Mouse (Mus musculus) forebrain, embryonic 10.5 days (tissue): ENCODE results near the gene Cxcl9. TPM values are rescaled to one million over a fixed set of nuclear protein-coding genes. Genes with fewer than 3 reads are reported as not detected.
A peak's percentile ranks its signal among the peaks of the same experiment; 100 is the strongest.

Source experiments
- DNase-seq: peaks from one replicate; pipeline ENCODE4 v3.0.0-alpha.2; 2017; ENCODE audit warnings: low spot score; ENCODE audit errors: extremely low spot score
- H3K27ac ChIP-seq: fragments of 300-500 bp; sonication (generic); 2 replicates; pipeline ENCODE4 v1.5.1; 2016; ENCODE audit warnings: mild to moderate bottlenecking
- H3K27me3 ChIP-seq: fragments of 300-500 bp; sonication (generic); 2 replicates; pipeline ENCODE4 v1.6.1; 2016; ENCODE audit warnings: mild to moderate bottlenecking; ENCODE audit not compliant: poor library complexity, severe bottlenecking
- H3K36me3 ChIP-seq: fragments of 300-500 bp; sonication (generic); replicated peaks from 2 replicates; pipeline ENCODE4 v1.6.1; 2016; ENCODE audit warnings: mild to moderate bottlenecking, moderate library complexity
- H3K4me1 ChIP-seq: fragments of 300-500 bp; sonication (generic); 2 replicates; pipeline ENCODE4 v1.6.1; 2016
- H3K4me3 ChIP-seq: fragments of 300-500 bp; sonication (generic); 2 replicates; pipeline ENCODE4 v1.5.1; 2016; ENCODE audit warnings: mild to moderate bottlenecking, moderate library complexity
- H3K9me3 ChIP-seq: fragments of 300-500 bp; sonication (generic); 2 replicates; pipeline ENCODE4 v1.6.1; 2016; ENCODE audit warnings: mild to moderate bottlenecking, moderate library complexity
- WGBS: fragments of 180-500 bp; shearing (Covaris S2); methylation state at CpG from one replicate; pipeline ENCODE4 v1.1.7; 2016; 5-methylcytosine and 5-hydroxymethylcytosine counted together
- polyA plus RNA-seq: library from polyadenylated mRNA; unstranded; fragments of >200 nt; fragmentation: Nextera tagmentation; extraction: Ambion mirVana; gene quantifications from 2 replicates; pipeline ENCODE4 v1.2.1, GENCODE M21; 2016

Cxcl9 gene
- polyA plus RNA-seq, 1 experiment from 2014 or later: not detected

DNA sequence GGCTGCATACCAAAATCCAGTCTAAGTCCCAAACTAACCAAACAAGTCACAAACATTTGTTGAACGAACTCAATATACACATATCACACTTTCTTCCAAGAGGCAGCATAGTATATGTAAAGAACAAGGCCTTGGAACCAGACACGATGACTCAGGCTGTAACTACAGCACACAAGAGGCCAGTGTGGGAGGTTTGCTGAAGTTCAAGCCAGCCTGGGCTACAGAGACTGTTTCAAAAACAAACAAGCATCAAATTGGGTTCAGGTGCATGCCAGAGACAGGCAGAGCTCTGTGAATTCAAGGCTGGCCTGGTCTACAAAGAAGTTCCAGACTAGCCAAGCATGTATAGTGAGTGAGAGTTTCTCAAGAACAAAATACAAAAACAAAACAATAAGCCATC is 33.4 kb downstream of the Cxcl9 start:
- peaks cover 98% of the 10 kb centered on the region for H3K36me3 ChIP-seq
- no peaks in the 10 kb centered on the region for H3K4me1 ChIP-seq

DNA sequence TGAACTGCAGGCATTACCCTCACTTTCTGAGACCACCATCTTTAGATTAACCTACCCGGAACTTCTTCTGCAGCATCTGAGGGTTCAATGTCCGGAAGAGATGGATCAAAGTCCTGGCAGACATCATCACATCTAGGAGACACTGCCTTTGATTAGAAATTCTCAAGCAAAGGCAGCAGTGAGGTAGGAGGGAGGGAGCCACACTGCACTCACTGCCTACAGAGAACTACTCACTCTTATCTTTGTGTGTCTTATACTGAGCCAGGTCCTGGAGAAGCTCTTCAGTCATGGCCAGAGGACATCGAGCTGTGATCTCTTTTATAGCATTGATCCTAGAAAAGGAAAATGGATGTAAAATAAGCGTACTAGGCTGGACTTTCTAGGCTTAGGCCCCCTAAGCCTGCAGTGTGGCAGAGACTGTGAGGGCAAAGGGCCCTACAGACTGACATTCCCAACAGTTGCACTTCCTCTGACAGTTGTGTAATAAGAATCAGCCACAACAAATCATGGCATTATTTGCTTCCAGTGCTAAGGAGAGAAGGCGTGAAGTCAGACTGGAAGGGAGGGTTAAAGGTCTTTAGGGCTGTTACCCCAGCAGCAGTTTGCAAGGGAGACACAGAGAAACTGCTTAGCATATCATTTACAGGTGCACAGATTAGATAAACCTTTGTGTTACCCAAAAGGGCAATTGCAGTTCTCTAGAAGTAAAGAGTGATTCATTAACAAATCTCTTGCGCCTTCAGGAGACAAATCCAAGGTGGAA is 36.0 kb downstream of the Cxcl9 start:
- Histone ChIP-seq H3K27ac (no peak overlapping the region), H3K4me1 (no peaks in the 10 kb centered on the region), H3K9me3 (no peaks in the 10 kb centered on the region), H3K36me3 (peaks cover 100% of the 10 kb centered on the region), H3K27me3 (no peaks in the 10 kb centered on the region), H3K4me3 (no peak overlapping the region)
- WGBS: 91% methylated on average over 6 of the region's 6 CpGs
- DNase-seq: no peak

More for the DNA sequence above, 33.4 kb downstream of the Cxcl9 start:
- Histone ChIP-seq H3K27ac (no peak overlapping the region), H3K4me3 (no peak overlapping the region), H3K9me3 (no peaks in the 10 kb centered on the region), H3K27me3 (no peaks in the 10 kb centered on the region)
- WGBS: 90% methylated on average over 2 of the region's 2 CpGs
- DNase-seq: no peak

DNA sequence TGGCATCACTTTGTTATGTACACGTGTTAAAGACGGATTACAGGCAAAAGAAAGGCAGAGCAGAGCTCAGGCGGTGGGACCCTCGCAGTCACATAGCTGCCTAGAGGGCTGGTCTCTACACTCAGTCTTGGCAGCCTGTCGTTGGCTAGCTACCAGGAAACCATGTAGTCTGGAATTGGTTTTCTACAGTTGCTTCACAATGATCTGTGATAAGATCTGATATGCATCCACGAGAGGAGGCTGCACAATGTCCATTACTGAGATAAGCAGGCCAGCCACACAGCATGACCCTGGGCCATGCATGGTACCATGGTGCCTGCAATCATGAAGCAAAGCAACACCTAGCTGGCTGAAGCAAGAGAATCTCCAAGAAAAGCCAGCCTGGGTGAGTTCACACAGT is 40.0 kb downstream of the Cxcl9 start:
- WGBS: 88% methylated on average over 6 of the region's 6 CpGs
- no peaks in the 10 kb centered on the region for H3K27me3 ChIP-seq
- no peaks in the 10 kb centered on the region for H3K9me3 ChIP-seq
- H3K4me3 ChIP-seq: no peak overlapping the region
- no peak overlapping the region for H3K27ac ChIP-seq
- peaks cover 84% of the 10 kb centered on the region for H3K36me3 ChIP-seq
- no peak for DNase-seq
- H3K4me1 ChIP-seq: no peaks in the 10 kb centered on the region

DNA sequence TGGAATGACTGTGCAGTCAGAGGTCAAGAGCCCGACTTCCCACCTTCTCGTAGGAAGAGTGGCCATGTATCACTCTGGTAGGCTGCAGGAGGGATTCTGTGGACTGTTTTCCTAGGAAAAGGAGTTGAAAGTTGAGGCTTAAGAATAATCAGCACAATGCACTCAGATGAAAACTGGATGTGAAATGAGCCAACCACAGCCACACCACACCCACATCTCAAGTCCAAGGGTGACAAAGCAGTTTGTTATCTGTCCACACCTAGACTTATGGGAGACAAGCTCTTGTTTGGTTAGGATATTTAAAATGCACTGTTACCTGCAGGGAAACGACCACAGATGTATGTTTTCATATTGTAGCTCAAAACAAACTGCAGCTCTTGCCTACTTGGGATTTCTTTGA is 44.8 kb downstream of the Cxcl9 start:
- no peak overlapping the region for H3K4me3 ChIP-seq
- peaks cover 37% of the 10 kb centered on the region for H3K36me3 ChIP-seq
- H3K27me3 ChIP-seq: 0 out of 2 replicates have a peak, but pooled peaks cover 8% of the 10 kb centered on the region
- WGBS: 78% methylated on average over 3 of the region's 3 CpGs
- no peak for DNase-seq
- H3K27ac ChIP-seq: no peak overlapping the region
- peaks cover 9% of the 10 kb centered on the region for H3K4me1 ChIP-seq
- no peaks in the 10 kb centered on the region for H3K9me3 ChIP-seq

DNA sequence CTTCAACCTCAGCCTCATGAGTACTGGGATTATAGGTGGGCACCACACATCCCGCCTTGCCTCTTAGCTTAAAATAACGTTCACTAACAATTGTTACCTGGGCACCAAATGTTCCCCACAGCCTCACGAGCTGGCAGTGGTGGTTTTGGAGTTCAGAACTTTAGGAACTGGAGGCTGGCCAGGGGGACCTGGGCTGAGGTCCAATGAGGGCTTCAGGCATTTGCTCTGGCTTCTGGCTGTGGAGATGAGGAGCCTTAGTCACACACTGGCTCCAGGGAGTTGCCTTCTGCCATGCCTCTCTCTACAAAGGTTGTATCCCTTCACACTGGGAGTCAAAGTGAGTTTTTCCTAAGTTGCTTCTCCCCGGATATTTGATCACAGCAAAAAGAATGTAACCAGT is 45.3 kb downstream of the Cxcl9 start:
- Histone ChIP-seq H3K4me1 (peaks cover 14% of the 10 kb centered on the region), H3K4me3 (no peak overlapping the region), H3K9me3 (no peaks in the 10 kb centered on the region), H3K27me3 (0 out of 2 replicates have a peak, but pooled peaks cover 8% of the 10 kb centered on the region), H3K27ac (no peak overlapping the region), H3K36me3 (peaks cover 32% of the 10 kb centered on the region)
- no peak for DNase-seq
- 88% methylated on average over 4 of the region's 4 CpGs for WGBS

DNA sequence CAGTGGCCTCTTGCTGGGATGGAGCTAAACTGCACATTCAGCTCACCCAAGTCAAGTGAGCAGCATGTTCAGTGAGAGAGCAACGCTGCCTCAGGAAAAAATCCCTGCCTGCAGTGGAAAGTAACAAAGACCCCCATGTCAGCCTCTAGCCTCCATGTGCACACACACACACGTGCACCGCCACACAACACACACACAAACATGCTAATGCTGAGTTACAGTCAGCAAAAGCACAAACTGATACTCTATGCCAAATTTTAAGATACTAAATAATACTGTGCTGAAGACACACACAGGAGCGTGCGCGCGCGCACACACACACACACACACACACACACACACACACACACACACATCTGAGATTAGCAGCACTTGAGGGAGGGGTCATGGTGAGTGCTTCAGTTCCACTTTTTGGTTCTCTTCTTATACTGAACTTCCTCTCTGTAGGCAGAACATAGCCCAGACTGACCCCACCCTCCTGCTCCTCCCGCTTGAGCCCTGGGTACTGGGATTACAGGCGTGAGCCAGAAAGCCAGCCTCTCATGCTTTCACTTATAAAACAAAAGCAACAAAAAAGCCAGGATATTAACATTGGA is 48.8 kb downstream of the Cxcl9 start:
- WGBS: 86% methylated on average over 10 of the region's 10 CpGs

DNA sequence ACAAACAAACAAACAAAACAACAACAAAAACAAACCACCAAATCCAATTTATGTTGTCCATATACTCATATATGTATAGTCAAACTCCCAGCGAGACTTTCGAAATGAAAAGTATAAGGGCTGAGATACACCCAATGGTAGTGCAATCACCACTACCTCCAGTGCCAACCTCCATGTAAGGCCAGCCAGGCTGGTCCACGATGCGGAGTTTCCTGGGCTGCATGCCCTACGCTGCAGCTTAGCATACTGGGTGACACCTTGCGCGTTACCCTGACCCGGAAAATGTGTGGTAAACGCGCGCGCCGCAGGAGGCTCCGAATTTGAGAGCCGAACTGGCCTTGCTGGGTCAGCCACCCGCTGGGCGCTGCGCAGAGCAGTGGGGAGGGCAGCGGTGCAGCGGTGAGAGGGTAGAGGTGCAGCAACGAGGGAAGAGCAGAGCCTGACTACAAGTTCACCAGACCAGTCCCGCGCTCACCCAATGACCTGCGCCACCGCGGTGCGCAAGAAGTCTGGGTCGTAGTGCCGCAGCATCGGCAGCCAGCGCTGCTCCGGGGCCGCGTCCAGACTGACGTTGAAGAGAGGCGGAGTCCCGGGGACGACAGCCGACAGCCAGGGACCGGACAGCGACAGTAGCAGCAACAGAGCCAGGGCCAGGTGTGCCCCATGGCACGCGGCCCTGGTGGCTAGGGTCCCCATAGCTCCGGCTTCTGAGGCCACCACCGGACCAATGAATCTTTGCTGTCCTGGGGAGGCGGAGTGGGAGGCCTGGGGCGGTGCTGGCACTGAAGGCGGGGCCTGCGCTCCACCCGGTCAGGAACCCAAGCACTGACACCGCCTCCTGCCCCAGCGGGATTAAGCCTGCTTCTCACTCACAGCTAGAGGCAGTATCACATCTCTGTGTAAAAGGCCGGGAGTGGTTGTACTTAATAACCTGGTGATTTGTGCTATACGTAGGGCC is 50.2 kb downstream of the Cxcl9 start, which contains the start of gene Naaa:
Naaa (minus strand) TSS at position 734 of the 958 bp plus-strand sequence.
- H3K27ac ChIP-seq: peak within 1 kb of the TSS; percentile 70
- 3% methylated on average over 54 of the region's 54 CpGs for WGBS

More for the DNA sequence above, 48.8 kb downstream of the Cxcl9 start:
- peak overlapping the region; percentile 81; the same call in 1 of the 2 replicates for H3K4me3 ChIP-seq
- no peaks in the 10 kb centered on the region for H3K9me3 ChIP-seq
- H3K27ac ChIP-seq: no peak overlapping the region
- H3K36me3 ChIP-seq: no peaks in the 10 kb centered on the region; the same call in 1 of the 2 replicates
- DNase-seq: no peak
- H3K27me3 ChIP-seq: peaks cover 23% of the 10 kb centered on the region
- H3K4me1 ChIP-seq: peaks cover 17% of the 10 kb centered on the region

More for the DNA sequence above, 50.2 kb downstream of the Cxcl9 start, which contains the start of gene Naaa:
- H3K4me1 ChIP-seq: peaks cover 17% of the 10 kb centered on the region
- no peaks in the 10 kb centered on the region for H3K36me3 ChIP-seq
- peak within 1 kb of the TSS; percentile 81 for H3K4me3 ChIP-seq
- peaks cover 23% of the 10 kb centered on the region for H3K27me3 ChIP-seq
- no peaks in the 10 kb centered on the region for H3K9me3 ChIP-seq
- DNase-seq: peak; percentile 82

Other genes with a start within 250 kb of the Cxcl9 start
- 278 and 287 TPM in 2 replicates for gene G3bp2, start 244.4 kb downstream of the Cxcl9 start, polyA plus RNA-seq
- gene Uso1, start 190.1 kb downstream of the Cxcl9 start, polyA plus RNA-seq: 37.0 and 38.8 TPM in 2 replicates
- gene U90926, start 112.7 kb downstream of the Cxcl9 start, polyA plus RNA-seq: not detected in 2 replicates
- gene Ppef2, start 71.8 kb downstream of the Cxcl9 start, polyA plus RNA-seq: 0.23 TPM in 1 of 2 replicates, not detected in the other
- gene Naaa, start 49.9 kb downstream of the Cxcl9 start, polyA plus RNA-seq: 2.6 and 3.3 TPM in 2 replicates
- 59.4 and 63.0 TPM in 2 replicates for gene Sdad1, start 17.6 kb downstream of the Cxcl9 start, polyA plus RNA-seq
- 0.48 and 1.2 TPM in 2 replicates for gene Art3, start 3.7 kb upstream of the Cxcl9 start, polyA plus RNA-seq
- gene Cxcl10, start 20.8 kb upstream of the Cxcl9 start, polyA plus RNA-seq: 0.33 TPM in 1 of 2 replicates, not detected in the other
- 75.1 and 75.8 TPM in 2 replicates for gene Nup54, start 107.1 kb upstream of the Cxcl9 start, polyA plus RNA-seq
- 7.8 and 9.7 TPM in 2 replicates for gene Scarb2, start 178.8 kb upstream of the Cxcl9 start, polyA plus RNA-seq
- gene Fam47e, start 227.0 kb upstream of the Cxcl9 start, polyA plus RNA-seq: not detected in 2 replicates